Mouse (Mus musculus): ENCODE measurements around the gene Pacs1. TPM values are rescaled to one million over a fixed set of nuclear protein-coding genes. Genes with fewer than 3 reads are reported as not detected.
"Not testable (repeated sequence)": the region's sequence is repeated elsewhere in the genome, so short reads cannot be mapped to it uniquely, and the experiment has no call there.

Gene Pacs1
- total and polyA plus RNA-seq, 3 experiments = 9.8 to 53.3 (median 39.0) TPM

- peaks cover 48% of the 10 kb centered on the region for H3K4me1 ChIP-seq (ENCODE audit: insufficient read depth, low read depth, low read length)
- peaks cover 50% of the 10 kb centered on the region for H3K36me3 ChIP-seq (replicated peaks)
- no peak for DNase-seq (ENCODE audit: low spot score)
- ATAC-seq (ENCODE audit: extremely low read depth, insufficient number of reproducible peaks, low FRiP score, poor library complexity, severe bottlenecking) = no peak
- H3K9me3 ChIP-seq (replicated peaks) = no peaks in the 10 kb centered on the region
- H3K4me3 ChIP-seq (ENCODE audit: low read depth, low read length) = no peak overlapping the region
- peaks cover 12% of the 10 kb centered on the region for H3K27me3 ChIP-seq (ENCODE audit: insufficient read depth, low read length)
- TF ChIP-seq TAL1 (conservative IDR thresholded peaks at IDR 0.05; ENCODE audit: low read depth, low read length) (no peak), GATA2 (IDR thresholded peaks at IDR 0.05; ENCODE audit: borderline replicate concordance, low read depth, low read length) (no peak), GATA1 (IDR thresholded peaks at IDR 0.05; ENCODE audit: borderline replicate concordance, low read length) (no peak), CTCF (IDR thresholded peaks at IDR 0.05; ENCODE audit: low read depth, low read length) (no peak)
These were observed 180.8 kb downstream of the Pacs1 start for GRCm38 (mm10) chr19:5092083-5092482.

GRCm38 (mm10) chr19:5089324-5089723 is 183.6 kb downstream of the Pacs1 start:
- H3K27me3 ChIP-seq (ENCODE audit: insufficient read depth, low read length) = peaks cover 10% of the 10 kb centered on the region
- H3K4me3 ChIP-seq (ENCODE audit: low read depth, low read length) = peak overlapping the region; percentile 98; the same call in 1 of the 2 replicates
- no peaks in the 10 kb centered on the region for H3K9me3 ChIP-seq (replicated peaks)
- H3K36me3 ChIP-seq (replicated peaks) = peaks cover 50% of the 10 kb centered on the region
- TF ChIP-seq CTCF (IDR thresholded peaks at IDR 0.05; ENCODE audit: low read depth, low read length) (no peak), POLR2AphosphoS5 (IDR thresholded peaks at IDR 0.05; ENCODE audit: insufficient replicate concordance, low read depth, low read length) (no peak), TAL1 (conservative IDR thresholded peaks at IDR 0.05; ENCODE audit: low read depth, low read length) (no peak)
- DNase-seq (ENCODE audit: low spot score) (no peak), ATAC-seq (ENCODE audit: extremely low read depth, insufficient number of reproducible peaks, low FRiP score, poor library complexity, severe bottlenecking) (no peak)
- peaks cover 38% of the 10 kb centered on the region for H3K4me1 ChIP-seq (ENCODE audit: insufficient read depth, low read depth, low read length)

- H3K9me3 ChIP-seq (replicated peaks) = no peaks in the 10 kb centered on the region
- H3K27me3 ChIP-seq (ENCODE audit: insufficient read depth, low read length) = peaks cover 15% of the 10 kb centered on the region
- H3K36me3 ChIP-seq (replicated peaks) = peaks cover 39% of the 10 kb centered on the region
- DNase-seq (ENCODE audit: low spot score) (peak; percentile 98), ATAC-seq (ENCODE audit: extremely low read depth, insufficient number of reproducible peaks, low FRiP score, poor library complexity, severe bottlenecking) (peak; percentile 90)
- H3K4me1 ChIP-seq (ENCODE audit: insufficient read depth, low read depth, low read length) = peaks cover 28% of the 10 kb centered on the region
- H3K4me3 ChIP-seq (ENCODE audit: low read depth, low read length) = peak within 1 kb of the TSS; percentile 98
- TF ChIP-seq POLR2AphosphoS5 (IDR thresholded peaks at IDR 0.05; ENCODE audit: insufficient replicate concordance, low read depth, low read length) (no peak), CTCF (IDR thresholded peaks at IDR 0.05; ENCODE audit: low read depth, low read length) (0 out of 2 replicates have a peak, but pooled peaks have one; percentile 14), GATA1 (IDR thresholded peaks at IDR 0.05; ENCODE audit: borderline replicate concordance, low read length) (no peak), GATA2 (IDR thresholded peaks at IDR 0.05; ENCODE audit: borderline replicate concordance, low read depth, low read length) (no peak)
These were observed 184.8 kb downstream of the Pacs1 start, which contains the start of gene Yif1a for GRCm38 (mm10) chr19:5087884-5088728. Gene Yif1a (plus strand): TSS chr19:5088538.

DNA sequence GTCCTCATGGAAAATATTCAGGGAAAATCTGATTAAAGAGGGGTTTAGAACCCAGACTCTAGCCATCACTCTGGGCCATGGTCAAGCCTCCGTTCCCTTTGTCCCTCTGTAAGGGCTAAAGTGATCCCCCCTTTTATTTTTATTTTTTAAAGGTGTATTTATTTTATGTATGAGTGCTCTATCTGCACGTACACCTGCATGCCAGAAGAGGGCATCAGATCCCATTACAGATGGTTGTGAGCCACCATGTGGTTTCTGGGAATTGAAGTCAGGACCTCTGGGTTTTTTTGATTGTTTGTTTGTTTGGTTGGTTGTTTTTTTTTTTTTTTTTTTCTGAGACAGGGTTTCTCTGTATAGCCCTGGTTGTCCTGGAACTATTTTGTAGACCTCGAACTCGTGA is 186.4 kb downstream of the Pacs1 start:
- not testable (repeated sequence) for H3K4me3 ChIP-seq (ENCODE audit: low read depth, low read length); DNase-seq (ENCODE audit: low spot score); ATAC-seq (ENCODE audit: extremely low read depth, insufficient number of reproducible peaks, low FRiP score, poor library complexity, severe bottlenecking); H3K9me3 ChIP-seq (replicated peaks)
- H3K4me1 ChIP-seq (ENCODE audit: insufficient read depth, low read depth, low read length) = peaks cover 34% of the 10 kb centered on the region
- peaks cover 27% of the 10 kb centered on the region for H3K27me3 ChIP-seq (ENCODE audit: insufficient read depth, low read length)
- peaks cover 24% of the 10 kb centered on the region for H3K36me3 ChIP-seq (replicated peaks)

GRCm38 (mm10) chr19:5085145-5085863 is 187.6 kb downstream of the Pacs1 start, which contains the start of gene Tmem151a:
Gene Tmem151a (minus strand): TSS chr19:5085531.
- Histone ChIP-seq H3K36me3 (replicated peaks) (peaks cover 11% of the 10 kb centered on the region), H3K4me3 (ENCODE audit: low read depth, low read length) (0 out of 2 replicates have a peak within 1 kb of the TSS, but pooled peaks have one; percentile 18), H3K9me3 (replicated peaks) (no peaks in the 10 kb centered on the region), H3K4me1 (ENCODE audit: insufficient read depth, low read depth, low read length) (peaks cover 34% of the 10 kb centered on the region), H3K27me3 (ENCODE audit: insufficient read depth, low read length) (peaks cover 31% of the 10 kb centered on the region)
- DNase-seq (ENCODE audit: low spot score) = no peak
- ATAC-seq (ENCODE audit: extremely low read depth, insufficient number of reproducible peaks, low FRiP score, poor library complexity, severe bottlenecking) = no peak
- TF ChIP-seq POLR2AphosphoS5 (IDR thresholded peaks at IDR 0.05; ENCODE audit: insufficient replicate concordance, low read depth, low read length) (no peak), CTCF (IDR thresholded peaks at IDR 0.05; ENCODE audit: low read depth, low read length) (no peak), GATA1 (IDR thresholded peaks at IDR 0.05; ENCODE audit: borderline replicate concordance, low read length) (no peak), GATA2 (IDR thresholded peaks at IDR 0.05; ENCODE audit: borderline replicate concordance, low read depth, low read length) (no peak), TAL1 (conservative IDR thresholded peaks at IDR 0.05; ENCODE audit: low read depth, low read length) (no peak)

GRCm38 (mm10) chr19:5084834-5085144 is 188.1 kb downstream of the Pacs1 start:
- ATAC-seq (ENCODE audit: extremely low read depth, insufficient number of reproducible peaks, low FRiP score, poor library complexity, severe bottlenecking) = no peak

More at GRCm38 (mm10) chr19:5084834-5085144, 188.1 kb downstream of the Pacs1 start:
- Histone ChIP-seq H3K4me3 (ENCODE audit: low read depth, low read length) (0 out of 2 replicates have a peak overlapping the region, but pooled peaks have one; percentile 18), H3K36me3 (replicated peaks) (peaks cover 7% of the 10 kb centered on the region), H3K27me3 (ENCODE audit: insufficient read depth, low read length) (peaks cover 31% of the 10 kb centered on the region), H3K9me3 (replicated peaks) (no peaks in the 10 kb centered on the region), H3K4me1 (ENCODE audit: insufficient read depth, low read depth, low read length) (peaks cover 34% of the 10 kb centered on the region)
- TF ChIP-seq GATA2 (IDR thresholded peaks at IDR 0.05; ENCODE audit: borderline replicate concordance, low read depth, low read length) = no peak
- TF ChIP-seq GATA1 (IDR thresholded peaks at IDR 0.05; ENCODE audit: borderline replicate concordance, low read length) = no peak
- TF ChIP-seq TAL1 (conservative IDR thresholded peaks at IDR 0.05; ENCODE audit: low read depth, low read length) = no peak
- TF ChIP-seq CTCF (IDR thresholded peaks at IDR 0.05; ENCODE audit: low read depth, low read length) = no peak
- no peak for TF ChIP-seq POLR2AphosphoS5 (IDR thresholded peaks at IDR 0.05; ENCODE audit: insufficient replicate concordance, low read depth, low read length)
- DNase-seq (ENCODE audit: low spot score) = no peak

Measured in G1E (cell line).